In the genomic region with DNA sequence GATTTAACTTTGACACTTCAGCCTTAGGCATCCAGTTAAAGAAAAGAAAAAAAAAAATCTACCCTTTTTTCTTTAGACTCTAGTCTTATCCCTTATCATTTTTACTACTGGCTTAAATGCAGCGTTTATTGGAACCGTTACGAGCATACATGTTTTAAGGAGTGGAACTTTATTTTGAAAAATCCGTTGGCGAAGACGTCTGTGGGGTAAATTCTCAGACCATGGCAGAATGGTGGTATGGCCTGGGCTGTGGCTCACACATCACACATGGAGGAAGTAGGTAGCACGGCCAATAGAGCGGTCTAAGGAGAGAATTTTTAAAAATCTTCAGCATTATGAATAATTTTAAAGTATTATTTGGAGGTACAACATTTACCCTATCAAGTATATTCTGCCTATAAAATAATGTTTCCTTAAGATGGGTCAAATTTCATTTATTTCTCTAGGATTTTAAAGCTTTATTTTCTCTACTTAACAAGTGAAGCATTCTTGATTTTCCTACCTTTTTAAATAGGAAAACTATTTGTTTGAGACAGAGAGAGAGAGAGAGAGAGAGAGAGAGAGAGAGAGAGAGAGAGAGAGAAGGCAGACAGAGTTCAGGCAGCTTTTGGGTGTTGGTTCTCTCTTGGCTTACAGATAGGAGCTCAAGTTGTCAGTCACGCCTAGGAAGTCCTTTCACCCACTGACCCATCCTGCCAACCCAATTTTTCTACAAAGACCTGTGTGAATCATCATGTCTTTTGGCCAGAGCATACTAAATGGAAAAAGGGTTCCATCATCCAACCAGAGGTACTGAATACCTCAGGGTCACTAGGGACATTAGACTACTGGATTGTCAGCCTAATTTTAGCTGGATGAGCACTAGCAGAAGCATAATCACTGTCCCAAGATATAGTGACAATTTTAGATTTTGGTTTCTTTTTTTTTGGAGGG, we compare ENCODE assay signal across 8 mouse cellular contexts. TPM values are rescaled to one million over a fixed set of nuclear protein-coding genes. Genes with fewer than 3 reads are reported as not detected.
A peak's percentile ranks its signal among the peaks of the same experiment; 100 is the strongest.
DNase-seq lines count a peak whose midpoint lies in the region; ATAC-seq and TF ChIP-seq lines count a peak whose summit lies in the region.

No protein-coding gene starts in this region.

- H3K9ac ChIP-seq in forebrain, postnatal 0 days = peak overlapping the region; percentile 59; the same call in 1 of the 2 replicates
- H3K9ac ChIP-seq in liver, embryonic 14.5 days (replicated peaks) = peak overlapping the region; percentile 92

- peak overlapping the region; percentile 99 for H3K4me3 ChIP-seq in E14TG2a.4 (replicated peaks; ENCODE audit: low read length)
- H3K4me3 ChIP-seq in forebrain, postnatal 0 days (ENCODE audit: low read depth, low read length) = peak overlapping the region; percentile 94
- peak overlapping the region; percentile 77 to 98 for H3K4me3 ChIP-seq in liver, embryonic 14.5 days (ENCODE audit: insufficient read depth in 1 of 2, low read depth in 2 of 2, low read length in 2 of 2)

- H3K36me3 ChIP-seq in E14TG2a.4 (ENCODE audit: insufficient read depth, low read length) = peaks cover 9% of the 10 kb centered on the region
- H3K36me3 ChIP-seq in forebrain, postnatal 0 days (ENCODE audit: insufficient read depth) = peaks cover 7% of the 10 kb centered on the region; the same call in 1 of the 2 replicates
- H3K36me3 ChIP-seq in liver, embryonic 14.5 days (replicated peaks; ENCODE audit: control insufficient read depth, insufficient read depth, low read depth) = peaks cover 4% of the 10 kb centered on the region; the same call in 1 of the 2 replicates

- 36% methylated on average over 9 of the region's 9 CpGs for WGBS in forebrain, postnatal 0 days
- 11% methylated on average over 9 of the region's 9 CpGs for WGBS in liver, embryonic 14.5 days (ENCODE audit: insufficient replicate concordance)

- peak overlapping the region; percentile 69 for H3K4me2 ChIP-seq in forebrain, postnatal 0 days (ENCODE audit: low read depth)
- peak overlapping the region; percentile 87 for H3K4me2 ChIP-seq in liver, embryonic 14.5 days (ENCODE audit: low read depth)

- no peak for ATAC-seq in forebrain, postnatal 0 days
- no peak for ATAC-seq in liver, embryonic 14.5 days (ENCODE audit: insufficient read depth)
- no peak for ATAC-seq in megakaryocyte progenitor cell, adult 5-6 weeks (replicated peaks; ENCODE audit: poor library complexity)

- H3K27ac ChIP-seq in forebrain, postnatal 0 days (ENCODE audit: low read depth, low read length) = no peak overlapping the region
- peak overlapping the region; percentile 98 for H3K27ac ChIP-seq in liver, embryonic 14.5 days

- H3K27me3 ChIP-seq in E14TG2a.4 (ENCODE audit: insufficient read depth, low read length) = no peaks in the 10 kb centered on the region
- no peaks in the 10 kb centered on the region for H3K27me3 ChIP-seq in forebrain, postnatal 0 days (ENCODE audit: insufficient read depth, low read length)
- no peaks in the 10 kb centered on the region for H3K27me3 ChIP-seq in liver, embryonic 14.5 days (ENCODE audit: control insufficient read depth, insufficient read depth, low read length)

- DNase-seq in heart, adult 11 months = peak; percentile 85
- DNase-seq in heart, postnatal 14 days = no peak
- DNase-seq in forebrain, postnatal 0 days = no peak
- DNase-seq in liver, embryonic 14.5 days (ENCODE audit: low read depth in 3 of 3, low spot score in 3 of 3) = no peak
- DNase-seq in T-cell, adult 2 months (ENCODE audit: low spot score) = no peak
- no peak for DNase-seq in left cerebral cortex, postnatal 36 days (ENCODE audit: low spot score in 2 of 2)

- H3K9me3 ChIP-seq in E14TG2a.4 (ENCODE audit: low read length) = no peaks in the 10 kb centered on the region
- H3K9me3 ChIP-seq in forebrain, postnatal 0 days (ENCODE audit: low read length) = no peaks in the 10 kb centered on the region
- no peaks in the 10 kb centered on the region for H3K9me3 ChIP-seq in liver, embryonic 14.5 days (ENCODE audit: control insufficient read depth, low read length)

- peaks cover 30% of the 10 kb centered on the region for H3K4me1 ChIP-seq in E14TG2a.4 (replicated peaks; ENCODE audit: low read depth, low read length)
- peaks cover 6% of the 10 kb centered on the region; the same call in 1 of the 2 replicates for H3K4me1 ChIP-seq in forebrain, postnatal 0 days (ENCODE audit: insufficient read depth)
- H3K4me1 ChIP-seq in liver, embryonic 14.5 days (replicated peaks; ENCODE audit: control insufficient read depth in 2 of 2, insufficient read depth in 2 of 2, low read length in 1 of 2) = peaks cover 22 to 26% of the 10 kb centered on the region in 2 experiments

- TF ChIP-seq EP300 in liver, embryonic 14.5 days (IDR thresholded peaks at IDR 0.05; ENCODE audit: low read depth) = peak; percentile 27; the same call in 1 of the 2 replicates

- no peak for TF ChIP-seq CTCF in E14TG2a.4 (conservative IDR thresholded peaks at IDR 0.05; ENCODE audit: low read length)
- no peak for TF ChIP-seq CTCF in forebrain, postnatal 0 days (IDR thresholded peaks at IDR 0.05; ENCODE audit: low read depth)
- no peak for TF ChIP-seq CTCF in liver, embryonic 14.5 days (IDR thresholded peaks at IDR 0.05; ENCODE audit: low read depth)

- intact Hi-C loops in heart, postnatal 14 days (cut with DNase I) = no loop called here
- intact Hi-C loops in left cerebral cortex, postnatal 36 days (cut with DNase I) = loop anchor here (5.0 kb wide), 1 partner anchor 81 kb away; a partner anchor contains a TSS

RNA-seq across cellular contexts. Expression of a gene that starts 1.7 kb away (rescaled TPM):
- 10 to 100 TPM; 57.7 to 62.4 TPM for total RNA-seq in heart, postnatal 14 days (2021)
- total RNA-seq in forebrain, postnatal 0 days (2014; rRNA removed) = 22.9 and 27.5 TPM in 2 replicates
- 13.1 TPM in 2 replicates for polyA plus RNA-seq in forebrain, postnatal 0 days (2015; fragmentation: Nextera tagmentation; extraction: Ambion mirVana)
- 17.2 and 17.4 TPM in 2 replicates for polyA plus RNA-seq in liver, embryonic 14.5 days (2012; rRNA removed)
- 18.8 and 20.1 TPM in 2 replicates for polyA plus RNA-seq in liver, embryonic 14.5 days (2014; fragmentation: Nextera tagmentation; extraction: Ambion mirVana)
- 44.0 and 46.1 TPM in 2 replicates for total RNA-seq in megakaryocyte progenitor cell, adult 5-6 weeks (2015)
- 29.1 and 30.6 TPM in 2 replicates for total RNA-seq in megakaryocyte progenitor cell, adult 5-6 weeks (2017)
- total RNA-seq in left cerebral cortex, postnatal 36 days (2021) = 10 to 100 TPM; 42.1 to 48.9 TPM

RNA-seq across cellular contexts. Expression of a gene that starts 10.5 kb away (rescaled TPM):
- total RNA-seq in heart, postnatal 14 days (2021) = 1 to 10 TPM; 4.9 to 5.8 TPM
- 13.2 and 18.7 TPM in 2 replicates for total RNA-seq in forebrain, postnatal 0 days (2014; rRNA removed)
- 15.6 and 15.8 TPM in 2 replicates for polyA plus RNA-seq in forebrain, postnatal 0 days (2015; fragmentation: Nextera tagmentation; extraction: Ambion mirVana)
- 22.1 and 27.5 TPM in 2 replicates for polyA plus RNA-seq in liver, embryonic 14.5 days (2012; rRNA removed)
- polyA plus RNA-seq in liver, embryonic 14.5 days (2014; fragmentation: Nextera tagmentation; extraction: Ambion mirVana) = 50.9 and 54.6 TPM in 2 replicates
- total RNA-seq in megakaryocyte progenitor cell, adult 5-6 weeks (2015) = 42.5 and 44.7 TPM in 2 replicates
- total RNA-seq in megakaryocyte progenitor cell, adult 5-6 weeks (2017) = 37.3 and 43.5 TPM in 2 replicates
- 10 to 100 TPM in 1 of 2 experiments, 1 to 10 TPM in 1; 6.6 to 10.5 TPM for total RNA-seq in left cerebral cortex, postnatal 36 days (2021)

RNA-seq across cellular contexts. Expression of a gene that starts 17.2 kb away (rescaled TPM):
- total RNA-seq in heart, postnatal 14 days (2021) = 1 to 10 TPM in 1 of 2 experiments, under 1 TPM in 1; 0.93 to 1.3 TPM
- total RNA-seq in forebrain, postnatal 0 days (2014; rRNA removed) = 14.8 and 15.0 TPM in 2 replicates
- polyA plus RNA-seq in forebrain, postnatal 0 days (2015; fragmentation: Nextera tagmentation; extraction: Ambion mirVana) = 7.4 and 9.3 TPM in 2 replicates
- 122 and 145 TPM in 2 replicates for polyA plus RNA-seq in liver, embryonic 14.5 days (2012; rRNA removed)
- polyA plus RNA-seq in liver, embryonic 14.5 days (2014; fragmentation: Nextera tagmentation; extraction: Ambion mirVana) = 53.4 and 58.1 TPM in 2 replicates
- 0.07 and 0.12 TPM in 2 replicates for total RNA-seq in megakaryocyte progenitor cell, adult 5-6 weeks (2015)
- 0.27 TPM in 1 of 2 replicates, not detected in the other for total RNA-seq in megakaryocyte progenitor cell, adult 5-6 weeks (2017)
- total RNA-seq in left cerebral cortex, postnatal 36 days (2021) = 10 to 100 TPM; 65.8 to 94.6 TPM

RNA-seq across cellular contexts. Expression of a gene that starts 26.8 kb away (rescaled TPM):
- total RNA-seq in heart, postnatal 14 days (2021) = 1 to 10 TPM; 1.6 to 2.2 TPM
- 2.2 and 3.0 TPM in 2 replicates for total RNA-seq in forebrain, postnatal 0 days (2014; rRNA removed)
- polyA plus RNA-seq in forebrain, postnatal 0 days (2015; fragmentation: Nextera tagmentation; extraction: Ambion mirVana) = 2.2 and 2.6 TPM in 2 replicates
- polyA plus RNA-seq in liver, embryonic 14.5 days (2012; rRNA removed) = 1.1 and 1.8 TPM in 2 replicates
- 0.98 and 1.1 TPM in 2 replicates for polyA plus RNA-seq in liver, embryonic 14.5 days (2014; fragmentation: Nextera tagmentation; extraction: Ambion mirVana)
- 0.39 TPM in 1 of 2 replicates, not detected in the other for total RNA-seq in megakaryocyte progenitor cell, adult 5-6 weeks (2015)
- not detected in 2 replicates for total RNA-seq in megakaryocyte progenitor cell, adult 5-6 weeks (2017)
- 1 to 10 TPM; 1.2 to 1.7 TPM for total RNA-seq in left cerebral cortex, postnatal 36 days (2021)

RNA-seq across cellular contexts. Expression of a gene that starts 37.7 kb away (rescaled TPM):
- 100 to 1,000 TPM; 109 to 113 TPM for total RNA-seq in heart, postnatal 14 days (2021)
- 115 and 130 TPM in 2 replicates for total RNA-seq in forebrain, postnatal 0 days (2014; rRNA removed)
- polyA plus RNA-seq in forebrain, postnatal 0 days (2015; fragmentation: Nextera tagmentation; extraction: Ambion mirVana) = 206 and 248 TPM in 2 replicates
- polyA plus RNA-seq in liver, embryonic 14.5 days (2012; rRNA removed) = 18.7 and 24.7 TPM in 2 replicates
- polyA plus RNA-seq in liver, embryonic 14.5 days (2014; fragmentation: Nextera tagmentation; extraction: Ambion mirVana) = 66.3 and 70.9 TPM in 2 replicates
- total RNA-seq in megakaryocyte progenitor cell, adult 5-6 weeks (2015) = 75.6 and 78.6 TPM in 2 replicates
- total RNA-seq in megakaryocyte progenitor cell, adult 5-6 weeks (2017) = 48.1 and 51.0 TPM in 2 replicates
- 100 to 1,000 TPM; 223 to 252 TPM for total RNA-seq in left cerebral cortex, postnatal 36 days (2021)
